Mouse (Mus musculus) heart, postnatal 0 days (tissue): Measurements from ENCODE around the gene Slc44a1. TPM values are rescaled to one million over a fixed set of nuclear protein-coding genes. Genes with fewer than 3 reads are reported as not detected.

Experiments
- ATAC-seq: fragments of 200-750 bp; cut with Nextera tagmentation; 2 replicates; pipeline ENCODE4 v1.8.0; 2017; ENCODE audit warnings: low read depth, moderate number of reproducible peaks, moderate library complexity; ENCODE audit not compliant: insufficient read depth
- DNase-seq: peaks from one replicate; pipeline ENCODE4 v3.0.0-alpha.2; 2016; ENCODE audit warnings: low spot score
- H3K27ac ChIP-seq: fragments of 300-500 bp; sonication (generic); 2 replicates; pipeline ENCODE4 v1.5.1; 2014; ENCODE audit warnings: low read depth, mild to moderate bottlenecking
- H3K27me3 ChIP-seq: fragments of 300-500 bp; sonication (generic); 2 replicates; pipeline ENCODE4 v1.6.1; 2014; ENCODE audit warnings: low read length, mixed read lengths; ENCODE audit not compliant: control insufficient read depth, insufficient read depth
- H3K36me3 ChIP-seq: fragments of 300-500 bp; sonication (generic); replicated peaks from 2 replicates; pipeline ENCODE4 v1.6.1; 2014; ENCODE audit warnings: low read length, mixed read lengths; ENCODE audit not compliant: control insufficient read depth, insufficient read depth
- H3K4me1 ChIP-seq: fragments of 300-500 bp; sonication (generic); 2 replicates; pipeline ENCODE4 v1.6.1; 2014; ENCODE audit warnings: antibody characterized with exemption; ENCODE audit not compliant: control insufficient read depth, insufficient read depth
- H3K4me2 ChIP-seq: fragments of 300-500 bp; sonication (generic); 2 replicates; pipeline ENCODE4 v1.6.1; 2014; ENCODE audit warnings: low read depth, mild to moderate bottlenecking, low read length, moderate library complexity
- H3K4me3 ChIP-seq: fragments of 300-500 bp; sonication (generic); 2 replicates; pipeline ENCODE4 v1.5.1; 2014; ENCODE audit warnings: low read depth, low read length
- H3K9ac ChIP-seq: fragments of 300-500 bp; sonication (generic); replicated peaks from 2 replicates; pipeline ENCODE4 v1.6.1; 2014; ENCODE audit warnings: low read depth, low read length, mixed read lengths
- H3K9me3 ChIP-seq: fragments of 300-500 bp; sonication (generic); replicated peaks from 2 replicates; pipeline ENCODE4 v1.6.1; 2016; ENCODE audit warnings: low read length; ENCODE audit not compliant: control insufficient read depth
- CTCF ChIP-seq: IDR thresholded peaks from 2 replicates; pipeline ENCODE4 v1.5.1; 2016; ENCODE audit warnings: antibody characterized with exemption, control low read depth, low read depth
- EP300 ChIP-seq: IDR thresholded peaks from 2 replicates; pipeline ENCODE4 v1.6.1; 2016; ENCODE audit warnings: antibody characterized with exemption, low read depth
- WGBS: fragments of 180-500 bp; shearing (Covaris S2); extraction: QIAGEN DNeasy Blood & Tissue Kit; methylation state at CpG from one replicate; pipeline ENCODE4 v1.1.7; 2014; 5-methylcytosine and 5-hydroxymethylcytosine counted together
- polyA plus RNA-seq: library from polyadenylated mRNA; unstranded; fragments of >200 nt; fragmentation: Nextera tagmentation; extraction: Ambion mirVana; gene quantifications from 2 replicates; pipeline ENCODE4 v1.2.1, GENCODE M21; 2015
- total RNA-seq: library from RNA; depleted of rRNA; stranded (reverse); fragments of >200 nt; gene quantifications from 2 replicates; pipeline ENCODE4 v1.2.3, GENCODE M21; 2014; ENCODE audit warnings: low replicate concordance

Gene Slc44a1
- total and polyA plus RNA-seq, 2 experiments from 2014 or later = 15.4 to 37.1 TPM

DNA sequence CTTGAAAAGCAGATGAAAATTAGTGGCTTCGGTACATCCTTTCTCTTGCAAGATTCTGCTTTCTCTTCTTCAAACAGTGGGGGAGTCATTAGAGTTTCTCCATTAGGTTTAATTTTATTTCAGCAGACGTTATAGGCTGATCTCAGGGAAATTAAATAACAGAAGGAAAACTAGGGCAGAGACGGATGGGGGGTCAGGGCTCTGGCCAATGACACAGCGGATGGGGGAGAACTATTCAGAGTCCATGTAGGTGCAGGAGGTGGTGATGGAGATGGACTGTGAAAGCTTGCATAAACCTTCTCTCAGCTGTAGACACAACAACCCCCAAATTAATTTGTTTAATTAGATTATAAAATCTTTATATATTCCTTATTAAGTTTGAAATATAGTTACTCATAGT, 20.8 kb downstream of the Slc44a1 start:
- ATAC-seq (no peak), DNase-seq (no peak)
- no peak overlapping the region for H3K27ac ChIP-seq
- no peak overlapping the region for H3K4me3 ChIP-seq
- 91% methylated on average over 4 of the region's 4 CpGs for WGBS
- H3K4me2 ChIP-seq = no peak overlapping the region
- H3K9ac ChIP-seq = no peak overlapping the region
- H3K4me1 ChIP-seq = no peaks in the 10 kb centered on the region
- no peaks in the 10 kb centered on the region for H3K36me3 ChIP-seq
- TF ChIP-seq EP300 (no peak), CTCF (no peak)
- no peaks in the 10 kb centered on the region for H3K9me3 ChIP-seq
- H3K27me3 ChIP-seq = no peaks in the 10 kb centered on the region

DNA sequence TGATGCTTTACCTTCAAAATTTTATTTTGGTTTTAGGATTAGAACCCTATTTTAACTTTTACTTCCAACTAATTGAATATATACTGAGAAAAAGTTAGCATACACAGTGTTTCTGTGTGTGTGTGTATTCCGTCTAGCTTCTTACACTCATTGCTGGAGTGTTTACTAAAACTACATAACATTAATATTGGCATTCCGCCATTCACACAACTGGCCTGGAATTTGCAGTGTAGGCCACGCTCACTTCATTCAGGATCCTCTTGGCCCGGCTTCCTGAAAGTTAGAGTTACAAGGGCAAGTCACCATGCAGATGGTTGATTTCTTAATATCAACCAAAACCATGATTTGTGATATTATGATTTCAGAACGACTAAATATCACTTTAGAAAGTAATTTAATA, 21.9 kb downstream of the Slc44a1 start:
- no peaks in the 10 kb centered on the region for H3K36me3 ChIP-seq
- no peak overlapping the region for H3K4me2 ChIP-seq
- no peak overlapping the region for H3K27ac ChIP-seq
- WGBS = 64% methylated on average over 5 of the region's 5 CpGs
- H3K4me3 ChIP-seq = no peak overlapping the region
- no peaks in the 10 kb centered on the region for H3K9me3 ChIP-seq
- TF ChIP-seq EP300 = no peak
- TF ChIP-seq CTCF = no peak
- H3K4me1 ChIP-seq = no peaks in the 10 kb centered on the region
- DNase-seq (no peak), ATAC-seq (no peak)
- no peaks in the 10 kb centered on the region for H3K27me3 ChIP-seq
- H3K9ac ChIP-seq = no peak overlapping the region

GRCm38 (mm10) chr4:53462505-53463251, 22.5 kb downstream of the Slc44a1 start:
- WGBS = 55% methylated on average over 18 of the region's 18 CpGs
- TF ChIP-seq CTCF (peak; percentile 24), EP300 (no peak)
- Histone ChIP-seq H3K27ac (no peak overlapping the region), H3K9ac (no peak overlapping the region), H3K9me3 (no peaks in the 10 kb centered on the region), H3K4me3 (no peak overlapping the region), H3K27me3 (no peaks in the 10 kb centered on the region), H3K4me2 (no peak overlapping the region), H3K36me3 (no peaks in the 10 kb centered on the region), H3K4me1 (no peaks in the 10 kb centered on the region)
- DNase-seq (no peak), ATAC-seq (peak; percentile 27; the same call in 1 of the 2 replicates)

GRCm38 (mm10) chr4:53465887-53466286, 25.7 kb downstream of the Slc44a1 start:
- Histone ChIP-seq H3K27ac (no peak overlapping the region), H3K36me3 (no peaks in the 10 kb centered on the region), H3K4me1 (no peaks in the 10 kb centered on the region), H3K9me3 (no peaks in the 10 kb centered on the region), H3K9ac (no peak overlapping the region), H3K4me2 (no peak overlapping the region), H3K4me3 (no peak overlapping the region), H3K27me3 (no peaks in the 10 kb centered on the region)
- TF ChIP-seq EP300 (no peak), CTCF (no peak)
- DNase-seq = no peak
- no peak for ATAC-seq
- 86% methylated on average over 1 of the region's 1 CpGs for WGBS

- Histone ChIP-seq H3K4me2 (no peak overlapping the region), H3K9me3 (no peaks in the 10 kb centered on the region), H3K9ac (no peak overlapping the region), H3K27ac (no peak overlapping the region), H3K4me3 (no peak overlapping the region), H3K4me1 (no peaks in the 10 kb centered on the region), H3K36me3 (no peaks in the 10 kb centered on the region), H3K27me3 (no peaks in the 10 kb centered on the region)
- WGBS = 70% methylated on average over 6 of the region's 6 CpGs
- ATAC-seq (no peak), DNase-seq (no peak)
- TF ChIP-seq EP300 (no peak), CTCF (no peak)
Measured at GRCm38 (mm10) chr4:53469007-53469406, 28.8 kb downstream of the Slc44a1 start.

- H3K27ac ChIP-seq = no peak overlapping the region
- no peak for TF ChIP-seq CTCF
- no peak for TF ChIP-seq EP300
- H3K27me3 ChIP-seq = no peaks in the 10 kb centered on the region
- DNase-seq = no peak
- H3K9me3 ChIP-seq = no peaks in the 10 kb centered on the region
- no peak overlapping the region for H3K4me2 ChIP-seq
- H3K4me3 ChIP-seq = no peak overlapping the region
- H3K9ac ChIP-seq = no peak overlapping the region
- no peaks in the 10 kb centered on the region for H3K36me3 ChIP-seq
- peaks cover 10% of the 10 kb centered on the region; the same call in 1 of the 2 replicates for H3K4me1 ChIP-seq
- no peak for ATAC-seq
Measured at GRCm38 (mm10) chr4:53474109-53474508, 33.9 kb downstream of the Slc44a1 start.
